Mouse (Mus musculus) G1E (cell line): ENCODE results near the gene Mgat1. TPM values are rescaled to one million over a fixed set of nuclear protein-coding genes. Genes with fewer than 3 reads are reported as not detected.

ENCODE experiments used
- ATAC-seq: 2 replicates; pipeline ENCODE4 v1.8.0; 2016; ENCODE audit warnings: mild to moderate bottlenecking; ENCODE audit not compliant: insufficient number of reproducible peaks, poor library complexity, low FRiP score, severe bottlenecking; ENCODE audit errors: extremely low read depth
- DNase-seq: peaks from one replicate; pipeline ENCODE4 v3.0.0; 2012; ENCODE audit warnings: low spot score
- H3K27me3 ChIP-seq: 2 replicates; pipeline ENCODE4 v1.6.1; 2012; ENCODE audit warnings: mild to moderate bottlenecking, low read length, inconsistent platforms; ENCODE audit not compliant: insufficient read depth
- H3K36me3 ChIP-seq: replicated peaks from 2 replicates; pipeline ENCODE3; 2012; ENCODE audit warnings: mild to moderate bottlenecking, inconsistent platforms
- H3K4me1 ChIP-seq: 2 replicates; pipeline ENCODE4 v1.6.1; 2012; ENCODE audit warnings: low read depth, low read length, inconsistent platforms, mixed read lengths; ENCODE audit not compliant: insufficient read depth
- H3K4me3 ChIP-seq: 2 replicates; pipeline ENCODE4 v1.5.1; 2012; ENCODE audit warnings: low read depth, mild to moderate bottlenecking, inconsistent platforms, low read length, moderate library complexity, mixed read lengths
- H3K9me3 ChIP-seq: replicated peaks from 2 replicates; pipeline ENCODE4 v1.6.1; 2012; ENCODE audit warnings: inconsistent platforms
- CTCF ChIP-seq: IDR thresholded peaks from 2 replicates; pipeline ENCODE4 v1.5.1; 2012; ENCODE audit warnings: low read depth, low read length, inconsistent platforms, mixed read lengths
- GATA1 ChIP-seq: IDR thresholded peaks from 2 replicates; pipeline ENCODE4 v1.6.1; 2012; ENCODE audit warnings: borderline replicate concordance, low read length, inconsistent platforms, mixed read lengths
- GATA2 ChIP-seq: IDR thresholded peaks from 2 replicates; pipeline ENCODE4 v1.6.1; 2012; ENCODE audit warnings: low read depth, low read length, inconsistent platforms, borderline replicate concordance
- POLR2AphosphoS5 ChIP-seq: IDR thresholded peaks from 2 replicates; pipeline ENCODE4 v1.6.1; 2012; ENCODE audit warnings: low read depth, low read length, inconsistent platforms; ENCODE audit not compliant: insufficient replicate concordance
- TAL1 ChIP-seq: conservative IDR thresholded peaks from 2 replicates; pipeline ENCODE4 v1.6.1; 2012; ENCODE audit warnings: low read depth, low read length, inconsistent platforms, mixed read lengths
- polyA plus RNA-seq: library from polyadenylated mRNA; stranded (reverse); fragments of >175 nt; gene quantifications from 2 replicates; pipeline ENCODE4 v1.2.3, GENCODE M21; 2012
- total RNA-seq, 2 experiments: library from RNA; stranded (forward) in 1 of 2; stranded (reverse) in 1 of 2; fragments of 200-1000 nt in 1 of 2; fragments of >200 nt in 1 of 2; fragmentation: Nextera tagmentation in 1 of 2; gene quantifications; 2 replicates each; pipeline ENCODE4 v1.2.3; 2014 to 2017

Gene Mgat1
- total and polyA plus RNA-seq, 3 experiments = 20.0 to 36.9 (median 26.1) TPM

DNA sequence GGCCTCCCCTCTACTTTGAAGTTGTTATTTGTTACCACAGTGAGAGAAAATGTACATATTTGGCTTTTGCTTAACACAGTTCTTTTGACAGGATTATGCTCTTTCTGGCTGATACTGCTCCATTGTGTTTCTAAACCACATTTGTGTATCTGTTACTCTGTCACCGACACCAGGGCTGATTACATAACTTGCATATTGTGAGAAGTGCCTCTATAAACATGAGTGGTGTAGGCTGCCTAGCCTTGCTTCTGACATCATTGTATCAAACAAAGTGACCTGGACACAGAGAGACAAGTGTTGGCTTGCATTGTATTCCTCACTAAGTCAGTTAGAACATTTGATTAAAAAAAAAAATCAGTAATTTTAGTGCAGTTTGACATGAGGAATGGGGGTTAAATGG is 15.8 kb downstream of the Mgat1 start:
- Histone ChIP-seq H3K4me1 (peaks cover 25% of the 10 kb centered on the region), H3K4me3 (no peak overlapping the region), H3K27me3 (no peaks in the 10 kb centered on the region; the same call in 1 of the 2 replicates), H3K9me3 (no peaks in the 10 kb centered on the region), H3K36me3 (peaks cover 88% of the 10 kb centered on the region)
- ATAC-seq (no peak), DNase-seq (no peak)
- TF ChIP-seq POLR2AphosphoS5 (no peak), CTCF (no peak), GATA2 (no peak), TAL1 (no peak), GATA1 (no peak)

DNA sequence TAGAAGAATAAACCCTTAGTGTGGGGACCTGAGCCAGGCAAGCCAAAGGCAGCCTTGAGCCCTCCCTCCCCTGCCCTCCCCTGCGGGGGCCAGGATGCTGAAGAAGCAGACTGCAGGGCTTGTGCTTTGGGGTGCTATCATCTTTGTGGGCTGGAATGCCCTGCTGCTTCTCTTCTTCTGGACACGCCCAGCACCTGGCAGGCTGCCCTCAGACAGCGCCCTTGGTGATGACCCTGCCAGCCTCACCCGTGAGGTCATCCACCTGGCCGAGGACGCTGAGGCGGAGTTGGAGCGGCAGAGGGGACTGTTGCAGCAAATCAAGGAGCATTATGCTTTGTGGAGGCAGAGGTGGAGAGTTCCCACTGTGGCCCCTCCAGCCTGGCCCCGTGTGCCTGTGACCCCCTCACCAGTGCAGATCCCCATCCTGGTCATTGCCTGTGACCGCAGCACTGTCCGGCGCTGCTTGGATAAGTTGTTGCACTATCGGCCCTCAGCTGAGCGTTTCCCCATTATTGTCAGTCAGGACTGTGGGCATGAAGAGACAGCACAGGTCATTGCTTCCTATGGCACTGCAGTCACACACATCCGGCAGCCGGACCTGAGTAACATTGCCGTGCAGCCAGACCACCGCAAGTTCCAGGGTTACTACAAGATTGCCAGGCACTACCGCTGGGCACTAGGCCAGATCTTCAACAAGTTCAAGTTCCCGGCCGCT is 16.8 kb downstream of the Mgat1 start:
- H3K9me3 ChIP-seq = no peaks in the 10 kb centered on the region
- H3K27me3 ChIP-seq = no peaks in the 10 kb centered on the region; the same call in 1 of the 2 replicates
- no peak overlapping the region for H3K4me3 ChIP-seq
- no peak for ATAC-seq
- TF ChIP-seq POLR2AphosphoS5 = no peak
- no peak for TF ChIP-seq GATA2
- TF ChIP-seq CTCF = no peak
- TF ChIP-seq TAL1 = no peak
- peaks cover 22% of the 10 kb centered on the region for H3K4me1 ChIP-seq
- no peak for DNase-seq
- H3K36me3 ChIP-seq = peaks cover 84% of the 10 kb centered on the region

DNA sequence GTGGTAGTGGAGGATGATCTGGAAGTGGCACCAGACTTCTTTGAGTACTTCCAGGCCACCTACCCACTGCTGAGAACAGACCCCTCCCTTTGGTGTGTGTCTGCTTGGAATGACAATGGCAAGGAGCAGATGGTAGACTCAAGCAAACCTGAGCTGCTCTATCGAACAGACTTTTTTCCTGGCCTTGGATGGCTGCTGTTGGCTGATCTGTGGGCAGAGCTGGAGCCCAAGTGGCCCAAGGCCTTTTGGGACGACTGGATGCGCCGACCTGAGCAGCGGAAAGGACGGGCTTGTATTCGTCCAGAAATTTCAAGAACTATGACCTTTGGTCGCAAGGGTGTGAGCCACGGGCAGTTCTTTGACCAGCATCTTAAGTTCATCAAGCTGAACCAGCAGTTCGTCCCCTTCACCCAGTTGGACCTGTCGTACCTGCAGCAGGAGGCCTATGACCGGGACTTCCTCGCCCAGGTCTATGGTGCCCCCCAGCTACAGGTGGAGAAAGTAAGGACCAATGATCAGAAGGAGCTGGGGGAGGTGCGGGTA is 17.4 kb downstream of the Mgat1 start:
- TF ChIP-seq CTCF (no peak), GATA1 (no peak), POLR2AphosphoS5 (no peak), GATA2 (no peak), TAL1 (no peak)
- Histone ChIP-seq H3K27me3 (no peaks in the 10 kb centered on the region; the same call in 1 of the 2 replicates), H3K36me3 (peaks cover 84% of the 10 kb centered on the region), H3K4me3 (no peak overlapping the region), H3K9me3 (no peaks in the 10 kb centered on the region), H3K4me1 (peaks cover 22% of the 10 kb centered on the region)
- DNase-seq = no peak
- no peak for ATAC-seq

DNA sequence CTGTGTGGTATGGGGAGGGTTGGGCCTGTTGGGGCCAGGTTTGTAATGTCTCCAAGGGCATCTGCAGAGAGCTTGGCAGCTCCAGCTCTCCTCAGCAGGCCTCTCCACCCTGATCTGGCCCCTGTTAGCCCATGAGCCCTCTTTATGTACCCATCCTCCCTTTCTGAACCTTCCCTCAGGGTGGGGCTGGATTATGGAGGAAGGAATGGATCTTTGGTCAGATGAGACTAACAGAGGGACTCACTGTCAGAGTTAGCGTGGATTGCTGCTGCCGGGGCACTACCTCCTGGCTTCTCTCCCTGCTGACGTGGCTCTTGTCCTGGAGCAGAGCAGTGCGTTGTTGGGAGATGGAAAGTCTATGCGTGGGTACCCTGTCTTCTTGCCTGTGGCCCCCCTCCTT is 18.3 kb downstream of the Mgat1 start:
- DNase-seq (no peak), ATAC-seq (no peak)
- TF ChIP-seq TAL1 = no peak
- no peak for TF ChIP-seq GATA2
- no peak for TF ChIP-seq GATA1
- no peak for TF ChIP-seq CTCF
- H3K9me3 ChIP-seq = no peaks in the 10 kb centered on the region
- peaks cover 82% of the 10 kb centered on the region for H3K36me3 ChIP-seq
- no peak overlapping the region for H3K4me3 ChIP-seq
- H3K4me1 ChIP-seq = peaks cover 22% of the 10 kb centered on the region
- no peaks in the 10 kb centered on the region; the same call in 1 of the 2 replicates for H3K27me3 ChIP-seq

DNA sequence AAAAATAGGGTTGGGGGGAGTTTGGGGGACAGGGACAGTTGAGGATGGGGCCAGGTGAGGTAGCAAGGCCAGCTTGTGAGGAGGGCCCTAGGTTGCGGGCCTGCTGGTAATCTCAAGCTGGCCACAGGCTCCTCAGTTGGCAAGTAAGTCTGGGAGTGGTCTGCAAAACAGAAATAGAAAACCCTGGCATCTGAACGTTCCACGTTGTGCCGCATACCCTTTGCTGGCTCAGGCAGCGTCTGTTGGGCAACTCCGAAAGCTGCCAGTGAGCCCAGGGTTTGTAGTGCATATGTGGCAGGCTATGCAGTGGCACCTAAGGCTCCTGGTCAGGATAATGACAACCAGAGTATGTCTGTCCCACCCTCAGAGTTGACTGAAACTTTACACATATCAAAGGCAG is 19.2 kb downstream of the Mgat1 start:
- TF ChIP-seq CTCF (no peak), TAL1 (no peak), GATA1 (no peak), GATA2 (no peak), POLR2AphosphoS5 (no peak)
- Histone ChIP-seq H3K27me3 (no peaks in the 10 kb centered on the region; the same call in 1 of the 2 replicates), H3K4me3 (no peak overlapping the region)

GRCm38 (mm10) chr11:49264081-49264480 is 20.1 kb downstream of the Mgat1 start:
- no peak for ATAC-seq
- DNase-seq = no peak
- Histone ChIP-seq H3K4me1 (peaks cover 22% of the 10 kb centered on the region), H3K9me3 (no peaks in the 10 kb centered on the region), H3K4me3 (no peak overlapping the region), H3K27me3 (no peaks in the 10 kb centered on the region; the same call in 1 of the 2 replicates), H3K36me3 (peaks cover 76% of the 10 kb centered on the region)
- no peak for TF ChIP-seq CTCF
- no peak for TF ChIP-seq TAL1
- TF ChIP-seq GATA1 = no peak
- TF ChIP-seq POLR2AphosphoS5 = no peak
- TF ChIP-seq GATA2 = no peak

More for the DNA sequence above, 19.2 kb downstream of the Mgat1 start:
- H3K4me1 ChIP-seq = peaks cover 22% of the 10 kb centered on the region
- DNase-seq (no peak), ATAC-seq (no peak)
- H3K36me3 ChIP-seq = peaks cover 80% of the 10 kb centered on the region
- H3K9me3 ChIP-seq = no peaks in the 10 kb centered on the region

GRCm38 (mm10) chr11:49264622-49265021 is 20.6 kb downstream of the Mgat1 start:
- Histone ChIP-seq H3K4me1 (peaks cover 22% of the 10 kb centered on the region), H3K9me3 (no peaks in the 10 kb centered on the region), H3K27me3 (no peaks in the 10 kb centered on the region; the same call in 1 of the 2 replicates), H3K4me3 (no peak overlapping the region), H3K36me3 (peaks cover 73% of the 10 kb centered on the region)
- ATAC-seq = no peak
- DNase-seq = no peak
- TF ChIP-seq CTCF (no peak), TAL1 (no peak), GATA2 (no peak), GATA1 (no peak), POLR2AphosphoS5 (no peak)
